Mouse (Mus musculus): ENCODE results near the gene Mtmr10. TPM values are rescaled to one million over a fixed set of nuclear protein-coding genes. Genes with fewer than 3 reads are reported as not detected.
A peak's percentile ranks its signal among the peaks of the same experiment; 100 is the strongest.

The Mtmr10 gene
- total RNA-seq, 2 experiments from 2014 or later: 10.5 to 11.8 TPM

DNA sequence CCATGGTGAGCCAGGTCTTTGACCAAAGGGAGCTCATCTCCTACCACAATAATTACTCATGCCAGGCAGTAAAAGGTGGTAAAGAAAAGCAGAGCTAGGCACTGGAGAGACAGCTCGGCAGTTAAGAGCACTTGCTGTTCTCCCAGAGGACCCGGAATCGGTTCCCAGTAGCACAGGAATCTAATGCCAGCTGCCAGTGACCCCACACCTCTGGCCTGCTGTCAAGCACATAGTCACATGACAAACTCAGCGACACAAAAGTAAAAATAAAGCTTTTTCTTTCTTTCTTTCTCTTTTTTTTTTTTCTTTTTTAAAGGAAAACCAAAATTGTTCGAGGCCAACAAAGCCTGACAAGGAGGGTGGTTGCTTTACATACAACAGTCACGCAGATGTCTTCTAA is 82.4 kb downstream of the Mtmr10 start:
- DNase-seq: no peak
- intact Hi-C loops (cut with DNase I): loop anchor here (10.0 kb wide), 2 partner anchors 205 to 435 kb away; partner anchors contain the start of gene Klf13

- intact Hi-C loops (cut with DNase I): loop anchor here (10.0 kb wide), 2 partner anchors 207 to 437 kb away; partner anchors contain the start of gene Klf13
- DNase-seq: no peak
These were observed 84.8 kb downstream of the Mtmr10 start for GRCm38 (mm10) chr7:64371940-64372878.

- no peak for DNase-seq
- intact Hi-C loops (cut with DNase I): loop anchor here (10.0 kb wide), 2 partner anchors 208 to 438 kb away; partner anchors contain the start of gene Klf13
These were observed 85.8 kb downstream of the Mtmr10 start for GRCm38 (mm10) chr7:64373147-64373829.

DNA sequence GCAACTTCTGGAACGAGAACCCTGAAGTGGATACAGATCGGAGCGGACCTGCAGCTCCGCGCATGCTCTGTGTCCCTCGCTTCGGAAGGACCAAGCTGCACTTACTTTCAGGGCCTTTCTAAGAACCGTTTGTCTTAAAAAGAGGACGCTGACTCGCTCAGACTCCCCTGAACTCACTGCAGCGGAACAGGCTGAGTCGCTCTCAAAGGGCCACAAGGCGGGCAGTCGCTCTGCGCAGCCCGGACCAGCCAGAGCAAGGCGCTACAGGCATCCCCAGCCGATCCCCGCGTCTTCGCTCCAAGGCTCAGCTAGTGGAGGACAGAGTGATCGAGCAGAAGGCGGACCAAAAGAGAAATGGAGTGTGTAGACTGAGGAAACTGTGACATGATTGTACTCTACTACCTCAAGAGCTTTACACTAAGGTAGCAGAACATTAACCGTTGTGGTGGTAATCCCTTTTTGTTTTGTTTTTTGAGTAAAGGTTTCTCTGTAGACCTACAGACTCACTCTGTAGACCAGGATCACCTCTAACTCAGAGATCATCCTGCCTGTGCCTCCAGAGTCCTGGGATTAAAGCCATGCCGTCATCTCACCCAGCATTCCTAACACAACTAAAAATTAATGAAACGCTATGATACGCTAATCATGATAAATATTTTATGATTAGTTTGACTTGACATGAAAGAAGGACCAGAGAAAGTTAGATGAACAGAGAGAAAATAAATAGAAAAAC is 86.5 kb downstream of the Mtmr10 start, which contains the start of gene Fan1:
Gene Fan1, minus strand, starts transcription at position 266 of the 733 bp plus-strand sequence.
- peak; percentile 85 for DNase-seq
- intact Hi-C loops (cut with DNase I): loop anchor here (10.0 kb wide), 2 partner anchors 209 to 439 kb away; partner anchors contain the start of gene Klf13

Small RNA genes lying within 50 kb of the gene (microRNA-seq; reads per million reads assigned to microRNA genes)
- gene Mir6416: not detected

Other genes starting within 250 kb of the Mtmr10 start
- gene Trpm1, start 133.8 kb upstream of the Mtmr10 start, total RNA-seq (2021): under 1 TPM; 0.10 to 0.77 TPM
- gene Fan1, start 86.4 kb downstream of the Mtmr10 start, total RNA-seq (2021): 1 to 10 TPM; 8.4 to 9.6 TPM
- 10 to 100 TPM; 15.0 to 17.9 TPM for gene Mphosph10, start 104.6 kb downstream of the Mtmr10 start, total RNA-seq (2021)
- gene Mcee, start 105.0 kb downstream of the Mtmr10 start, total RNA-seq (2021): 10 to 100 TPM; 21.4 to 25.6 TPM
- 100 to 1,000 TPM; 204 to 211 TPM for gene Apba2, start 214.1 kb downstream of the Mtmr10 start, total RNA-seq (2021)